Mouse (Mus musculus) hindbrain, embryonic 15.5 days (tissue): ENCODE results near the gene Adh7. TPM values are rescaled to one million over a fixed set of nuclear protein-coding genes. Genes with fewer than 3 reads are reported as not detected.

ENCODE experiments used
- ATAC-seq: fragments of 200-750 bp; cut with Nextera tagmentation; 2 replicates; pipeline ENCODE4 v1.8.0; 2017; ENCODE audit warnings: low read depth, moderate number of reproducible peaks, moderate TSS enrichment; ENCODE audit not compliant: low FRiP score
- H3K27ac ChIP-seq: fragments of 300-500 bp; sonication (generic); replicated peaks from 2 replicates; pipeline ENCODE4 v1.5.1; 2015; ENCODE audit warnings: mild to moderate bottlenecking, inconsistent platforms
- H3K27me3 ChIP-seq: fragments of 300-500 bp; sonication (generic); 2 replicates; pipeline ENCODE4 v1.6.1; 2015; ENCODE audit warnings: control low read depth, inconsistent platforms
- H3K36me3 ChIP-seq: fragments of 300-500 bp; sonication (generic); 2 replicates; pipeline ENCODE4 v1.6.1; 2015; ENCODE audit warnings: control low read depth, inconsistent platforms
- H3K4me1 ChIP-seq: fragments of 300-500 bp; sonication (generic); replicated peaks from 2 replicates; pipeline ENCODE4 v1.6.1; 2015; ENCODE audit warnings: control low read depth, inconsistent platforms
- H3K4me2 ChIP-seq: fragments of 300-500 bp; sonication (generic); 2 replicates; pipeline ENCODE4 v1.6.1; 2015; ENCODE audit warnings: moderate library complexity, mild to moderate bottlenecking, inconsistent platforms
- H3K4me3 ChIP-seq: fragments of 300-500 bp; sonication (generic); 2 replicates; pipeline ENCODE4 v1.5.1; 2015; ENCODE audit warnings: mild to moderate bottlenecking, inconsistent platforms
- H3K9ac ChIP-seq: fragments of 300-500 bp; sonication (generic); 2 replicates; pipeline ENCODE4 v1.6.1; 2015; ENCODE audit warnings: inconsistent platforms
- H3K9me3 ChIP-seq: fragments of 300-500 bp; sonication (generic); 2 replicates; pipeline ENCODE4 v1.6.1; 2016; ENCODE audit warnings: control low read depth, inconsistent platforms
- WGBS: fragments of 180-500 bp; shearing (Covaris S2); methylation state at CpG from one replicate; pipeline ENCODE4 v1.1.7; 2015; 5-methylcytosine and 5-hydroxymethylcytosine counted together
- polyA plus RNA-seq: library from polyadenylated mRNA; unstranded; fragments of >200 nt; fragmentation: Nextera tagmentation; extraction: Ambion mirVana; gene quantifications from 2 replicates; pipeline ENCODE4 v1.2.1, GENCODE M21; 2015

Gene Adh7
- polyA plus RNA-seq, 1 experiment from 2014 or later = 0.62 TPM

DNA sequence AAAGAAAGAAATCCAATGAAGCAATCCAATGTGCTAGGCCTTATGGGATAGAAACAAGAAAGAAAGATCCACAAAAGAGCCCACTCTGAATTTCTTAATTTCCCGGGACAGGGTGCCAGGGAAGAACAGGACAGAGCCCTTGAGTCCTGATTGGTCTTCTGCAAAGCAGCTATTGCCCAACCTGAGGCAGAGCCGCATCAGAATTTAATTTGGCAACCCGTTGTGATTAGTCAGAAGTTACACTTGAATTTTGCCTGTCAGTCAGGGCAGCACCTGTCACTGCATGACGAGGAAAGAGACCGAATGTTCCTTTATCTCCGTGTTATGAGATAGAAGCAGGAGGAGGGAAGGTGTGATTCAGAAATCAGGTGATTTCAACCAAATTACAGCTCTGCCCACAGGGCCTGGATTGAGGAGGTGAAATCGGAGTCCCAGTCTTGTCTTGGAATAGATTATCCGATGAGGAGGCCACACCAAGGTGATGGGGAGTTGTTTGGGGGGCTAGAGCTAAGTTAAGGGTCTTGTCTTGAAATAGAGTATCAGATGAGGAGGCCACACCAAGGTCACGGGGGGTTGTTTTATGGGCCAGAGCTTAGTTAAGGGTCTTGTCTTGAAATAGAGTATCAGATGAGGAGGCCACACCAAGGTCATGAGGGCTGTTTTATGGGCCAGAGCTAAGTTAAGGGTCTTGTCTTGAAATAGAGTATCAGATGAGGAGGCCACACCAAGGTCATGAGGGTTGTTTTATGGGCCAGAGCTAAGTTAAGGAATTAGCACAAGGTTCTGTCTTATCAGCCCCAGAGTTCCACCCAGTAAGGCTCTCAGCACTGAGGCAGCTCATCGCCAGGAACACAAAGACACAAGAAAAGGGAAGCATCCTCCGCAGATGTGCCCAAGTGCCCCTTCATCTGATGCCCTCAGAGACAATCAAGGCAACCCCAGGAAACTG is 43.4 kb downstream of the Adh7 start, which contains the start of gene Adh1:
Adh1 (plus strand) TSS at position 271 of the 949 bp plus-strand sequence.
- no peaks in the 10 kb centered on the region for H3K27me3 ChIP-seq
- no peak within 1 kb of the TSS for H3K4me2 ChIP-seq
- no peak within 1 kb of the TSS for H3K4me3 ChIP-seq
- no peaks in the 10 kb centered on the region for H3K9me3 ChIP-seq
- ATAC-seq = no peak
- H3K4me1 ChIP-seq = no peaks in the 10 kb centered on the region
- no peak within 1 kb of the TSS for H3K9ac ChIP-seq
- H3K36me3 ChIP-seq = no peaks in the 10 kb centered on the region
- 93% methylated on average over 11 of the region's 11 CpGs for WGBS
- no peak within 1 kb of the TSS for H3K27ac ChIP-seq

DNA sequence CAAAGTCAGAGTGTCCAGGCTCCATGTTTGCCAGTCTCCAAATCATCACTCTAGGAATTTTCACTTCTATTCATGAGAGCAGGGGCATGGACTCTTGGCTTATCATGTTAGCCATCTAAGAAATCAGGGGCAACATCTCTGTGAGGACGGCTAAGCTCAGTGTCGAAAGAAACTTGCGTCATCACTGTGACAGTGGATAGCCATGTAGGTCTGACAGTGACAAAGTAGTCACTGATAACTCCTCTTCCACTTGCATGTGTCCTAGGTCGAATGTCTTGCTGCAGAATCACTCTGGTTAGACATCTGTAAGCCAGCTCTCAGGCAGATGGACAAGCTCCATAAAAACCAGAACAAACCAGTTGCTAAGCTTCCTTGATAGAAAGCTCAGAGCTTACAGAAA is 45.0 kb downstream of the Adh7 start:
- ATAC-seq = no peak
- Histone ChIP-seq H3K9me3 (no peaks in the 10 kb centered on the region), H3K27ac (no peak overlapping the region), H3K36me3 (no peaks in the 10 kb centered on the region), H3K4me2 (no peak overlapping the region), H3K4me3 (no peak overlapping the region), H3K4me1 (no peaks in the 10 kb centered on the region), H3K9ac (no peak overlapping the region), H3K27me3 (no peaks in the 10 kb centered on the region)
- WGBS = 86% methylated on average over 4 of the region's 4 CpGs

DNA sequence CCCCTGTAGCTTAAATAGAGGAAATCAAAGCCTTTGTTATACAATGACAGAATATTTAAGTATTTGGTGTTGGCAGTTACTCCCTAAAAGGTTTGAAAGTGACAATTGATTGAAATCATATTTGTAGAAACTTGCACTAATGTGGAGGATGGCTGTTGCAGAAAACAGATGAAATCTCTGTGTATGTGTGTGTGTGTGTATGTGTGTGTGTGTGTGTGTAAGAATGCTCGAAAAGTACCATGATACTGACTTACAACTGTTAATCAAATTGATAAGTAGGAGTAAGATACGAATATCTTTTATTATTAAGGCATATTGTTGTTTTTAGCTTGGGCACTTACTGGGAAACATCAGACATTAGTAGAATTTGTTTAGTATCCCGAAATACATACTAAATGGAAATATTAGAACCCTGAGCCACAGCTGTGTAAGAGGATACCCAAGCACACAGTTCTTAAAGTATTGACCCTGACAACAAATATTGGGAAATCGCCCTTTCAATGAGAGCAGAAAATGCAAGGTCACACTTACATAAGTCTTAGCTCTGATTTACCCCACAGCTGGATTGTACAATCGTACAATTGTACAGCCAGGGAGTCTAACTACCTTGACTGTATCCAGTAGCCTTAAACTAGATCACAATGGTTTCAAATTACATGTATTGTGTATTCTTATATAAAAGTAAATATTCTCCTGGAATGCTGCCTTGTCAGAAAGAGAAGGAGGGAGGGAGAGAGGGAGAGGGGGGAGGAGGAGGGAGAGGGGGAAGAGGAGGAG is 45.8 kb downstream of the Adh7 start:
- 87% methylated on average over 5 of the region's 5 CpGs for WGBS
- no peaks in the 10 kb centered on the region for H3K9me3 ChIP-seq
- H3K4me3 ChIP-seq = no peak overlapping the region
- H3K4me1 ChIP-seq = no peaks in the 10 kb centered on the region
- no peak overlapping the region for H3K27ac ChIP-seq
- no peak overlapping the region for H3K9ac ChIP-seq
- no peaks in the 10 kb centered on the region for H3K27me3 ChIP-seq
- H3K4me2 ChIP-seq = no peak overlapping the region
- ATAC-seq = no peak
- H3K36me3 ChIP-seq = no peaks in the 10 kb centered on the region

DNA sequence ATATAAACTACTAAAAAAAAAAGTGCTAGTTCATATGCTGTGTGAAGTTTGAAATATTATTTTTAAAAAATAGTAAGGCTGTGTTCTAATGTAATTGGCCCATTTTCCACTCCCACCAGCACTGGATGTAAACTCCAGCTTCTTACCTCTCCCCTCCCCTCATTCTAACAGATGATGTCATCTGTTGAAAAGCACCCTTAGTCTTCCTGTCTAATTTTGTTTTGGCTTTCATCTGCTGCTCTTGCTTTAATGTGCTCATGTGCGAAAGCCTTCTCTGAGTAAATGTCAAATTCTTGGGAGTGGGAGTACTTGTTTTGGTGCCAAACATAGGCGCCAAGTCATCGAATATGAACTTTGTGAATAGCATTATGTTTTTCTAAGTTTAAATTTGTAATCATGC is 47.1 kb downstream of the Adh7 start:
- Histone ChIP-seq H3K9ac (no peak overlapping the region), H3K4me1 (no peaks in the 10 kb centered on the region), H3K36me3 (no peaks in the 10 kb centered on the region), H3K9me3 (no peaks in the 10 kb centered on the region), H3K27ac (no peak overlapping the region), H3K4me3 (no peak overlapping the region), H3K27me3 (no peaks in the 10 kb centered on the region), H3K4me2 (no peak overlapping the region)
- WGBS = 80% methylated on average over 3 of the region's 3 CpGs
- ATAC-seq = no peak

DNA sequence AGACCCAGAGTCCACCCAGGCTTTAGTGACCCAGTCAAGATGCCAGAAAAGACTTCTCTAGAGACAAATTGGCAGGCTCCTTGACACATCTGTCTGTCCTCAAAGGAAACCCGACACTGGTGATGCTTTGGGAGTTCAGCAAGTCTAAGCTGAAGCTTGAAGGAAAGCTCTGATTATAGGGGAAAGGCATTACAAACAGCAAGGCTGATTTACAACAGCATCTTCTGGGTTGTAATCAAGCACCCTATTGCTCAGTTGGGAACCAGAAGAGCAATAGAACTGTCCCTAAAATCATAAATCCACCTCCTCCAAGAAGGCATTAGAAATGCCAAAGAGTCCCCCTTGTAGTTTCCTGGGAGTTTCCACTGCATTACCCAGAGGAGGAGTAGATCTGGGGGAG is 52.9 kb downstream of the Adh7 start:
- no peak for ATAC-seq
- H3K36me3 ChIP-seq = no peaks in the 10 kb centered on the region
- no peaks in the 10 kb centered on the region for H3K9me3 ChIP-seq
- no peaks in the 10 kb centered on the region for H3K4me1 ChIP-seq
- no peak overlapping the region for H3K4me3 ChIP-seq
- no peak overlapping the region for H3K27ac ChIP-seq
- 46% methylated on average over 1 of the region's 1 CpGs for WGBS
- no peak overlapping the region for H3K9ac ChIP-seq
- H3K27me3 ChIP-seq = no peaks in the 10 kb centered on the region
- no peak overlapping the region for H3K4me2 ChIP-seq

DNA sequence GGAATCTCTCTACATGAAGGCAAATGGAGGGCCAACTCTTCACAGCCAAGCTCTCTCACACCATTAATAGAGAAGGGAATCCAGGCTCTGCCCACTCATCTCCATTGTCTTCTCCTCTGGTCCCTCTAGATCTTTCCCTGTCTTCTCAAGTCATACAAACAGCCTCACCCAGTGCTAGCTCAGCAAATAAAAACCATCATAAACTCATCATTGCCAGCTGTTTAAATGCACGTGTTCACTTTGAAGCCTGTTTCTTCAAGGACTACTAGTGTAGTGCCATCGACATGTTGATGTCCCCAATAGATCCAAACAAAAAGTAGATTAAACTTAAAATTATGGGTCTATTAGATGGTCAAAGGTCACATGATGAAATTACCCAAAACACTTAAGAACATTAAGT is 53.7 kb downstream of the Adh7 start:
- Histone ChIP-seq H3K4me3 (no peak overlapping the region), H3K4me2 (no peak overlapping the region), H3K9me3 (no peaks in the 10 kb centered on the region), H3K36me3 (no peaks in the 10 kb centered on the region), H3K27me3 (no peaks in the 10 kb centered on the region), H3K27ac (no peak overlapping the region), H3K9ac (no peak overlapping the region), H3K4me1 (no peaks in the 10 kb centered on the region)
- WGBS = 92% methylated on average over 2 of the region's 2 CpGs
- no peak for ATAC-seq

DNA sequence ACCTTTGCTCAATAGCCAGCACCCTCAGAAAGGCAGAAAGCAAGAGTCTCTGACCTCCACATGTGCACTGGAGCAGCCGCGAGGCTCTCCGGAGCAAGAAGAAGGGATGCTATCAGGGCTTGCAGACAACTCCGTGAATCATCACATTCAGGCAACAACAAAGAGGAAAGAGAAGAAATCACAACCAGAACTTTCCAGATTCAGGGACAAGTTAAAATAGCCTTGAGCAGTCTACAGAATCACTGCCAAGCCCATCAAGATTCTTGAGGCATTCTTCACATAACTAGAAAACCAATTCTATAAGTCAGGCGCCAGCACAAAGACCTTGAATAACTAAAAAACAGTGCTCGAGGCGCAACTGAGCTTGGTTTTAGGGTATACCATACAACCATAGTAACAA is 55.5 kb downstream of the Adh7 start:
- H3K27ac ChIP-seq = no peak overlapping the region
- 93% methylated on average over 7 of the region's 7 CpGs for WGBS
- H3K9ac ChIP-seq = no peak overlapping the region
- no peaks in the 10 kb centered on the region for H3K4me1 ChIP-seq
- H3K4me3 ChIP-seq = no peak overlapping the region
- no peaks in the 10 kb centered on the region for H3K27me3 ChIP-seq
- H3K9me3 ChIP-seq = no peaks in the 10 kb centered on the region
- no peak for ATAC-seq
- no peaks in the 10 kb centered on the region for H3K36me3 ChIP-seq
- H3K4me2 ChIP-seq = no peak overlapping the region

DNA sequence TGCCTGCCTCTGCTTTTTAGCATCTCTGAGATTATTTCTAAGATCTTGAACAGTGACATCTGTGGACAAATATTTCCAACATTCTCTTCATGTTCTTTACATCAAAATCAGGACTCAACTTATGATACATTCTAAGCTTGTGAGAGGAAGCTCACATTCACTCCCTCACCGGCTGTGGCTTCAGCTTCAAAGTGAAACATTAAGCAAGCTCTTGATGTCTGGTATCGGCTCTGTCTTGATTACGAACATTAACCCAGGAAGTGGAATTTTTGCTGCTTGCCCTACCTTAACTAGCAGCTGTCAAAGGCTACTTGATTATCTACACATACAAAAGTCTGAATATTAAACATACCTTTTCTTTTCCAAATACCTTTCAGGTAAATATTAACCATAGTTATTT is 57.5 kb downstream of the Adh7 start:
- Histone ChIP-seq H3K4me3 (no peak overlapping the region), H3K9me3 (no peaks in the 10 kb centered on the region), H3K36me3 (no peaks in the 10 kb centered on the region), H3K27me3 (no peaks in the 10 kb centered on the region), H3K4me2 (no peak overlapping the region), H3K27ac (no peak overlapping the region), H3K9ac (no peak overlapping the region), H3K4me1 (no peaks in the 10 kb centered on the region)
- WGBS = 91% methylated on average over 3 of the region's 3 CpGs
- no peak for ATAC-seq

DNA sequence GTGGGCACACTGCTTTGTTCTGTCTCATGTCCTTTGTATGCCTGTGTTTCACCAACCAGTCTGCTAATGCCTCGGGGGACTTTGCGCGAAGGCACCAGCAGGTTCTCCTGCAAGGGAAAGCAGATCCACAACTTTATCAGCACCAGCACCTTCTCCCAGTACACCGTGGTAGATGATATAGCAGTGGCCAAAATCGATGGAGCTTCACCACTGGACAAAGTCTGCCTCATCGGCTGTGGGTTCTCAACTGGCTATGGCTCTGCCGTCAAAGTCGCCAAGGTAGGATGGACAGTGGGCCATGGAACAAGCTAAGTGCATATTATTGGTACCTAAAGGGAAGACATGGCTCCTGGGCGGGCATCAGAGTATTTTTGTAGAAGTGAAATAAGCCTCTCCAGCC is 65.0 kb downstream of the Adh7 start:
- 69% methylated on average over 9 of the region's 9 CpGs for WGBS
- no peak overlapping the region for H3K9ac ChIP-seq
- H3K4me3 ChIP-seq = no peak overlapping the region
- no peaks in the 10 kb centered on the region for H3K9me3 ChIP-seq
- H3K27ac ChIP-seq = no peak overlapping the region
- H3K4me1 ChIP-seq = no peaks in the 10 kb centered on the region
- no peaks in the 10 kb centered on the region for H3K36me3 ChIP-seq
- H3K4me2 ChIP-seq = no peak overlapping the region
- ATAC-seq = no peak
- H3K27me3 ChIP-seq = no peaks in the 10 kb centered on the region

Other genes with a start within 250 kb of the Adh7 start
- gene Dapp1, start 236.2 kb upstream of the Adh7 start, polyA plus RNA-seq = 1.7 TPM in 2 replicates
- gene 1110002E22Rik, start 152.7 kb upstream of the Adh7 start, polyA plus RNA-seq = 0.16 and 0.17 TPM in 2 replicates
- gene Gm5105, start 150.4 kb upstream of the Adh7 start, polyA plus RNA-seq = 0.18 and 0.26 TPM in 2 replicates
- gene Trmt10a, start 74.3 kb upstream of the Adh7 start, polyA plus RNA-seq = 6.9 and 7.4 TPM in 2 replicates
- 7.9 and 9.5 TPM in 2 replicates for gene Mttp, start 72.8 kb upstream of the Adh7 start, polyA plus RNA-seq
- gene 4930579F01Rik, start 23.9 kb upstream of the Adh7 start, polyA plus RNA-seq = 0.09 TPM in 1 of 2 replicates, not detected in the other
- 0.92 and 1.3 TPM in 2 replicates for gene Adh1, start 43.2 kb downstream of the Adh7 start, polyA plus RNA-seq
- not detected in 2 replicates for gene Adh6a, start 95.5 kb downstream of the Adh7 start, polyA plus RNA-seq
- gene Adh6b, start 124.0 kb downstream of the Adh7 start, polyA plus RNA-seq = 0.33 TPM in 1 of 2 replicates, not detected in the other
- gene Adh4, start 197.7 kb downstream of the Adh7 start, polyA plus RNA-seq = not detected in 2 replicates
- gene Adh5, start 225.3 kb downstream of the Adh7 start, polyA plus RNA-seq = 186 and 189 TPM in 2 replicates